Mouse (Mus musculus): ENCODE measurements around the gene Ifngr2.

The Ifngr2 gene

DNA sequence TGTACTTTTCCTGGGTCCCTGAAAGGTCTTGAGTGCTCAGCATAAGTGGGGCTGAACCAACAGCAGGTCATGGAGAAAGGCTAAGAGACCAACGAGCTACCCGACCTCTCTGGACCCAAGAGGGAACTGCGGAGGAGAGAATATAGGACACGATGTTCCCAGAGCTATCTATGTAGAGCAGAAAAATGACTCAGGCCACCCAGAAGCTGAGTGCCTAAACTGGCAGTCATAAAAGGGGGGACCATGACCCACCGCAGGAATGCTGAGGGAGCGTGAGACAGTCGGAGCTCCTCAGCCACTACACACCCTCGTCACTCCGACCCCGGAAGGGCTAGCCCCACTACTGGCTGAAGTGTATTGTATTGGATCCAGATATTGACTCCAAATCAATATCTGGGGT is 22.1 kb downstream of the Ifngr2 start:
- no peak for DNase-seq

GRCm38 (mm10) chr16:91571105-91571504 is 24.2 kb downstream of the Ifngr2 start:
- no peak for DNase-seq

- no peak for DNase-seq
Observed at GRCm38 (mm10) chr16:91575151-91575550, 28.3 kb downstream of the Ifngr2 start.

DNA sequence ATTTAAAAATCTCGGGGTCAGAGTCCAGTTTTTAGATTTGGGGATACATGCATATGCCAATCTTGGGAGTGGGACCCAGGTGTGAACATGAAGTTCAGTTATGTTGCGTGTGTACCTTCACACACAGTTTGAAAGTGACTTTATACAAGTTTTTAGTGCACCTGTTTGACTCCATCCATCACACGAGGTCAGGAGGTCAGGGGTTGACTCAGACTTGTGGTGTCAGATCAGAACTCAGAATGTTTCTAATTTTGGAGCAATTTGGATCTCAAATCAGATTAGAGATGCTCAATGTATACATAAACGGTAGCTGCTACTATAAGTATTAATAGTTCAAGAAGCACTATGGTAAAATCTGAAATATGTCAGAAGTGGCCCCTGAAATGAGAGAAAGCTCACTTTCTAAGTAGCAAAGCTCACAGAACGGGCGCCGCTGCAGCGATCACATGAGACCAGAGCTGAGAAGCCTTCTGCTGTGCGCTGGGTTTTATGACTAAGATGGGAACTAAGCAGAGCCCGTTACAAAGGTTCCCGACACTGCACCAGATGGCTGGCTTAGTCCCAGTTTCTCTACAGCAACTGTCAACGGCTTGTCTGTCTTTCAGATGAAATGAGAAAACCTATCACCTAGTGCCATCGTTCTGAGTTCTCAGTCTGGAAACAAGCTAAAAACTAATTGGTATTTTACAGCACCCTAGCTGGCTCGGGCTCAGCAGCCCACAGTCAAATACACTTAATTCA is 32.3 kb downstream of the Ifngr2 start:
- no peak for DNase-seq

DNA sequence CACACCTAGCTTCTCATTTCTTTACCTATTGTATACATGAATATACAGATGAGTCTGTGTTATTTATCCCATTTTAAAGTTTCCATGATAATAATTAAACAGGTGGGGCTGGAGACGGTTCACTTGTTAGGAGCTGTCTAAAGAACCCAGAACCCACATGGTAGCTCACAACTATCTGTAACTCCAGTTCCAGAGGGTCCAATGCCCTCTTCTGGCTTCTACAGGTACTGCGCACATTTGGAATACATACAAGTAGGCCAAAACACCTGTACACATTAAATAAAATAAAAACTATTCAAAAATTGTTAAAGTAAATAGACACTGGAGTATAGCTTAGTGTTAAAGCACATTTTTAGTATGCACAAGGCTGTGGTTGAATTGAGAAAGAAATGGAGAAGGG is 35.4 kb downstream of the Ifngr2 start:
- DNase-seq, result peak; percentile 50

- DNase-seq, result no peak
Observed at GRCm38 (mm10) chr16:91585617-91586016, 38.7 kb downstream of the Ifngr2 start.

DNA sequence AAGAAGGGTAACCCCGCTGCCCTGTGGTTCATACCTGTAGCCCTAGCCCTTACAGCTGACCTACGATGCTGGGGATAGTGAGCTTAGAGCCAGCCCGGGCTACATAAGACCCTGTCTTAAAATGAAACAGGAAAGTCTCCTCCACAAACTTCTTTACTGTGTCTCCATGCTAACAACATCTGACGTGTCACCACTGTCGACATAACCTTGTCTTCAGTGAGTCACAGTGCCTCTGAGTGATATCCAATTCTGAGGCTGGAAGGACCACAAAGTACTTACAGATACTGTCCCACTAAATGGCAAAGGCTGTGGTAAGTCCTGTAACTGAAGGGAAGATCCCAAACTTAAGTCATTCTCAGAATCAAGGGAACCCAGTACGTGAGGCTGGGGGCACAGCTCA is 39.4 kb downstream of the Ifngr2 start:
- DNase-seq, result no peak

- no peak for DNase-seq
Observed at GRCm38 (mm10) chr16:91587730-91588453, 41.0 kb downstream of the Ifngr2 start.

DNA sequence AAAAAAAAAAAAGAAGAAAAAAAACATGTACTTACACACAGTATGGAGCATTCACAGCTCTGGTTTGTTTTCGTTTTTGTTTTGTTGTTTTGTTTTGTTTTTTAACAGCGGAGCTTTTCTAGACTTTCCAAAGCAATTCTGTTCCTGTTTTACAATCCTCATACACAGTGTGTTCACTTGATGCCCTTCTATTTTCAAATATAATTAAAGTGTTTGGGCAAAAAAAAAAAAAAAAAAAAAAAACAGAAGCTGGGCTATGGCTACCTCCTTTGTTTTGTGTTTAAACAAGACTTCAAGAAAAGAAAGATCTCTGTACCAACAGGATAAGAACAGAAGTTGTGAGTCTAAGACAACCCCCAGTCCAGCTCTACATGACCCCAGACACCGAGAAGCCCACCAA is 41.8 kb downstream of the Ifngr2 start:
- DNase-seq, result no peak

DNA sequence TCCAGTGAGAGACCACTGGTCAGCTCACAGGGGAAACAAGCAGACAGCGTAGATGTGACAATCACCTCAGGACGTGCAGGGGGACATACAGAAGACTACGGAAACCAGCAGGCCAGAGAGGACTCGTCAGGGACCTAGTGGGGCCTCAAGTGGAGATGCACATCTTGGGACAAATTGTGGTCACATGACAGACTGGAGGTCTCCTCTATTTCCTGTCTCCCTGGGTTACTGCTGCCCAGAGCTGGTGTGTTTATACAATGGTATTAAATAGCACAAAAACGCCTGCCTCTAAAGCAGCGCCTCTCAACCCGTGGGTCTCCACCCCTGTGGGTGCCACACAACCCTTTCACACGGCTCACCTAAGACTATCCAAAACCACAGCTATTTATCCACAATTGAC is 45.3 kb downstream of the Ifngr2 start:
- no peak for DNase-seq

GRCm38 (mm10) chr16:91593262-91593661 is 46.4 kb downstream of the Ifngr2 start:
- no peak for DNase-seq

DNA sequence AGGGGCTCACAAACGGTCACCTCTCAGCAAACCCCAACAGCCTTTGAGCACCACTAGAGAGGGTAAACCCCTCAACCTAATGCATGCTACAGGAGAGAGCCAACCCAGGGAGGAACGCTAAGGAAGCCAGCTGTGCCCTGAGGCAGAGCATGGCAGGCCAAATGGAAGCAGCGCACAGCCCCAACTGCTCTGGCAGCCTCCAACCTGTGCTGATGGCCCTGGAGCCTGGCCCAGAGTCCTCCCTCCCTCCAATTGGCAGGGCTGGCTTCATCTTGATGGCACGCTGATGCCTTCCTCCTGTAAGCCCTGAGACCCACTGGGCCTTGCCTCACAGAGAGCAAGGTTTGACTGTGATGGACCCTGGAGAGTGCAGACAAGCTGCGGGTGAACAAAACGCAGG is 48.2 kb downstream of the Ifngr2 start:
- DNase-seq, result peak; percentile 42

DNA sequence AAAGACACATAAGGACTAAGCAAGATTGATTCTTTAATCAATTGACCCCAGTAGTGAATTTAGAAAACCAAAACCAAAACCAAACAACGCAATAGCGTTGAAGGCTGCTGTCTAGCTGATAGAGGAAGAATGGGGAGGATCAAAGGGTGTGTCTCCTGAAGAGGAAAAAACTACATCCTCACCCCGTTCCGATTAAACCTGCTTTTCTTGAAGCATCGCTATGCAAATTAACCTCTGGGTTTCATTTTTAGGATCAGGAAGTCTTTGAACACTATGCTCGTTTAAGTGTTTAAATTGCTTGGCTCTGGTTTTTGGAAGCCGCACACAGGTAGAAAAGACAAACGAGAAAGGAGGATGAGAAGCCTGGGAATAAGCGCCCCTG is 49.5 kb downstream of the Ifngr2 start:
- no peak for DNase-seq

GRCm38 (mm10) chr16:91596779-91597671 is 50.2 kb downstream of the Ifngr2 start:
- no peak for DNase-seq

GRCm38 (mm10) chr16:91597672-91598010 is 50.8 kb downstream of the Ifngr2 start, which contains the start of gene Tmem50b:
Gene Tmem50b (minus strand): TSS chr16:91597800.
- peak; percentile 99 for DNase-seq

GRCm38 (mm10) chr16:91599242-91599641 is 52.4 kb downstream of the Ifngr2 start:
- no peak for DNase-seq

DNA sequence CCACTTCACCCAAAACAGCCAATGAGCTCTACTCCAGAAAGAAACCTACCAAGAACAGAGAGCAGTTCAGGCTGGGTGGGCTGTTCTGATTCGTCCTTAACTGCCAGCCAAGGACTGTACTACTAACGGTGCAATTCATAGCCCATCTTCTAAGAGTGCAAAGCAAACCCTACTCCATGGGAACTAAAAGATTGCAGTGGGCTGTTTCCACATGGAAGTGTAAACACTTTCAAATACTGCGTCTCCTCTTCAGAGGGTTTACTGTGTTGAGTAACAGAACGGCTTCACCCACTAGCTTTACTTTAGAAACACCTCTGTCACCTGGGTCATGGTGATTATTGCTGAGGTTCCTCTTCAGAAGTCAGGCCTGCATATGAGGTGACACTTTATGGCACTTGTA is 54.2 kb downstream of the Ifngr2 start:
- no peak for DNase-seq

- no peak for DNase-seq
Observed at GRCm38 (mm10) chr16:91601693-91602092, 54.8 kb downstream of the Ifngr2 start.

DNA sequence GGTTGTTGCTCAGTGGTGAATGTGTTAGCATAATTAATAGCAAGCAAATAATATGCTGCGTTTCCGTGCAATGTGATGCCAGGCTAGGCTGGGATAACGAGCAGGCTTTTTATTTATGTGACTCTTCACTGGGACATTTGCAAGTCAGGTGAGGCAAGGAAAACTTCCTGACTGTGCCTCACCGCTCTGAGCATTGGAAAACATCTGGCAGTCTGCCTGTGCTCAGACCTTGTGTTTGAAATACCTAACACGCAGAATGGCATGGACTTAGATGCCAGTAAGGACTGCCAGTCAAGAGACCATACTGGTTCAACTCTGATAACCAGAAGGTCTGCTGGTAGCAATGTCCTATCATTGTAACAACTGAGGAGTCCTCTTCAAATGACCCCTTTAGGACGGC is 58.3 kb downstream of the Ifngr2 start:
- peak; percentile 52 for DNase-seq

- DNase-seq, result no peak
Observed at GRCm38 (mm10) chr16:91606958-91607357, 60.1 kb downstream of the Ifngr2 start.

DNA sequence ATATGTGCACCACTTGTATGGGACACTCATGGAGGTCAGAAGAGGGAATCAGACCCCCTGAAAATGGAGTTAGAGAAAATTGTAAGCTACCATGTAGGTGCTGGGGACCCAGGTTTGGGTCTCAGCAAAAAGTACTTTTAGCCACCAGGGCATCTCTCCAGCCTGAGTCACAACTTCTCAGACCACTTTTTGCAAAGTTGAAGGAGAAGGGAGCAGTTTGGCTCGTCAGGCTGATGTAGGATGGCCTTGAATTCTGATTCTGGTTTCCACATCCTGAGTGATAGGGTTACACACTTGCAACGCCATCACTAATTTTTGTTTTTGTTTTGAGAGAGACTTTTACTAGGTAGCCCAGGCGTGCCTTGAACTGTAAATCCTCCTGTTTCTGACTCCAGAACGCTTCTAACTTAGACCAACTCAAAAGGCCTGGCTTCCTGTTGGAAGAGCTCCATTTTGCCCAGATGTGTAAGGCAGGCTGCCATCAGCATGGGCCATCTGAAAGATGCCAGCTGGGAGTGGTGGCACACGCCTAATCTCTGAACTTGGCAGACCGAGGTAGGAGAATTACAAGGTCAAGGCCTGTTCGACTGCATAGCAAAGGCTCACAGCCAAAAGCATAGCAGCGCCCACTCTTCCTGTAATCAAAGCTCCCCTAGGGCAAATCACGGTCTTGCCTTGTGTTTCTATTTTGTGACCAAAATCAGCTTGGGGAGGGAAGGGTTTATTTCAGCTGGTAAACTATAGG is 62.8 kb downstream of the Ifngr2 start:
- peak; percentile 42 for DNase-seq

GRCm38 (mm10) chr16:91611248-91611647 is 64.4 kb downstream of the Ifngr2 start:
- no peak for DNase-seq

DNA sequence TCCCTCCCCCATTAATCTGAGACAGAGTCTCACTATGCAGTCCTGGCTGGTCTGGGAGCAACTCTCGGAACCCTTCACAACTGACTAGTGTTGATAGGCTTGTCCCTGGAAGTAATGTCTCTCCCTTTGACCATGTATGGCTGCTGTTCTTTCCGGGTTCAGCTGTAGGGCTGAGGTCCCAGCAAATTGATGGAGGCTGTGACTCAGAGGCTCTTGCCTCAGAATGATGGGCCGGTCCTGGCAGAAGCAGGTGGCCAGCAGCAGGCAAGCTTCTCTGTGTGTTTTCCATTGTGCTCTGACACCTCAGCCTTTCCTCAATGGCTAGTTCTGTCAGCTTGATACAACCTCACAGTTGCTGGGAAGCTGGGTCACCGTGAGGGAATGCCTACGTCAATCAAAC is 65.7 kb downstream of the Ifngr2 start:
- no peak for DNase-seq
